Mouse (Mus musculus) liver, adult 2 months (tissue): ENCODE results near the gene Myo1d.

Experiments
- CTCF ChIP-seq: fragments of 200-500 bp; IDR thresholded peaks from 2 replicates; pipeline ENCODE4 v1.5.1; 2011; ENCODE audit warnings: low read depth, low read length, control low read depth
- POLR2A ChIP-seq: fragments of 200-500 bp; IDR thresholded peaks from 2 replicates; pipeline ENCODE4 v1.6.1; 2011; ENCODE audit warnings: low read length, control low read depth; ENCODE audit not compliant: insufficient read depth; ENCODE audit errors: extremely low read depth

DNA sequence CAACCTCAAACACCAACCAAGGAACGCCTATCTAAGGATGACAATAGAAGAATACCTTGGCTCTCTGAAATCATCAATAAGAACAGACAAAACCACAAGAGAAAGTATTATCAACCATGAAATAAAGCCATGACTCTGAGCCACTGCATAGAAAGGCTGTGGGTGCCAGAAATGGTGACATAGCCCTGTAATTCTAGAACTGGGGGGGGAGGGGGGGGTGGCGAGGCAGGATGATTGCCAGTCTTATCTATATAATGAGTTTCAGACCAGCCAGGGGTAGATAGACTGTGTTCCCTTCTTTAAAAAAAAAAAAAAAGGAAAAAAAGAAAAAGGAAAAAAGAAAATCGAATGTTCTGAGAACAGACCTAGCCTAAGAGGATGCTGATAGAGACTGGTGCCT is 81.1 kb downstream of the Myo1d start:
- TF ChIP-seq CTCF: no peak
- TF ChIP-seq POLR2A: no peak
